Mouse (Mus musculus) limb, embryonic 14.5 days (tissue): Measurements from ENCODE around the gene Cd82. TPM values are rescaled to one million over a fixed set of nuclear protein-coding genes. Genes with fewer than 3 reads are reported as not detected.
A peak's percentile ranks its signal among the peaks of the same experiment; 100 is the strongest.

ENCODE experiments used
- ATAC-seq: fragments of 200-750 bp; cut with Nextera tagmentation; 2 replicates; pipeline ENCODE4 v1.8.0; 2017; ENCODE audit warnings: low read depth, moderate number of reproducible peaks, moderate TSS enrichment; ENCODE audit not compliant: low FRiP score
- DNase-seq: peaks from one replicate; pipeline ENCODE4 v3.0.0-alpha.2; 2015; ENCODE audit warnings: low spot score
- H3K27ac ChIP-seq: fragments of 300-500 bp; sonication (generic); replicated peaks from 2 replicates; pipeline ENCODE4 v1.5.1; 2014; ENCODE audit warnings: low read depth, mild to moderate bottlenecking, low read length, moderate library complexity, mixed read lengths
- H3K27me3 ChIP-seq: fragments of 300-500 bp; sonication (generic); 2 replicates; pipeline ENCODE4 v1.6.1; 2014; ENCODE audit warnings: low read length, mixed read lengths; ENCODE audit not compliant: control insufficient read depth, insufficient read depth
- H3K36me3 ChIP-seq: fragments of 300-500 bp; sonication (generic); 2 replicates; pipeline ENCODE4 v1.6.1; 2014; ENCODE audit warnings: mild to moderate bottlenecking, low read length, moderate library complexity, mixed read lengths; ENCODE audit not compliant: control insufficient read depth, insufficient read depth
- H3K4me1 ChIP-seq: fragments of 300-500 bp; sonication (generic); 2 replicates; pipeline ENCODE4 v1.6.1; 2014; ENCODE audit warnings: antibody characterized with exemption, low read length, mixed read lengths; ENCODE audit not compliant: control insufficient read depth, insufficient read depth
- H3K4me2 ChIP-seq: fragments of 300-500 bp; sonication (generic); replicated peaks from 2 replicates; pipeline ENCODE4 v1.6.1; 2014; ENCODE audit warnings: low read depth, mild to moderate bottlenecking, low read length, moderate library complexity; ENCODE audit not compliant: severe bottlenecking
- H3K4me3 ChIP-seq: fragments of 300-500 bp; sonication (generic); replicated peaks from 2 replicates; pipeline ENCODE4 v1.5.1; 2014; ENCODE audit warnings: low read length
- H3K9ac ChIP-seq: fragments of 300-500 bp; sonication (generic); 2 replicates; pipeline ENCODE4 v1.6.1; 2014; ENCODE audit warnings: mild to moderate bottlenecking, low read depth, low read length, moderate library complexity; ENCODE audit not compliant: severe bottlenecking
- H3K9me3 ChIP-seq: fragments of 300-500 bp; sonication (generic); 2 replicates; pipeline ENCODE4 v1.6.1; 2016; ENCODE audit warnings: low read length; ENCODE audit not compliant: control insufficient read depth
- POLR2A ChIP-seq: fragments of 200-500 bp; IDR thresholded peaks from 2 replicates; pipeline ENCODE4 v1.8.0; 2012; ENCODE audit warnings: inconsistent platforms, mild to moderate bottlenecking, moderate library complexity, borderline replicate concordance; ENCODE audit not compliant: insufficient read depth, insufficient read length; ENCODE audit errors: extremely low read depth
- whole genome bisulfite sequencing: fragments of 180-500 bp; shearing (Covaris S2); extraction: QIAGEN DNeasy Blood & Tissue Kit; methylation state at CpG from one replicate; pipeline ENCODE4 v1.1.7; 2014; 5-methylcytosine and 5-hydroxymethylcytosine counted together
- polyA plus RNA-seq, 2 experiments: library from polyadenylated mRNA; depleted of rRNA in 1 of 2; stranded (reverse) in 1 of 2; unstranded in 1 of 2; fragments of >200 nt; fragmentation: Nextera tagmentation in 1 of 2; extraction: Ambion mirVana in 1 of 2; gene quantifications; 2 replicates each; pipeline versions ENCODE4 v1.2.1 to v1.2.3; 2012 to 2014

The Cd82 gene
- polyA plus RNA-seq, 2 experiments: 32.9 to 56.6 TPM

- DNase-seq (no peak), ATAC-seq (no peak)
- no peak overlapping the region for H3K4me3 ChIP-seq
- no peak overlapping the region for H3K9ac ChIP-seq
- H3K4me1 ChIP-seq: no peaks in the 10 kb centered on the region
- H3K9me3 ChIP-seq: no peaks in the 10 kb centered on the region
- no peak overlapping the region for H3K4me2 ChIP-seq
- H3K27ac ChIP-seq: no peak overlapping the region
- 85% methylated on average over 9 of the region's 9 CpGs for WGBS
- no peak for TF ChIP-seq POLR2A
- no peaks in the 10 kb centered on the region for H3K27me3 ChIP-seq
- no peaks in the 10 kb centered on the region for H3K36me3 ChIP-seq
Measured at GRCm38 (mm10) chr2:93414163-93414562, 48.8 kb downstream of the Cd82 start.

DNA sequence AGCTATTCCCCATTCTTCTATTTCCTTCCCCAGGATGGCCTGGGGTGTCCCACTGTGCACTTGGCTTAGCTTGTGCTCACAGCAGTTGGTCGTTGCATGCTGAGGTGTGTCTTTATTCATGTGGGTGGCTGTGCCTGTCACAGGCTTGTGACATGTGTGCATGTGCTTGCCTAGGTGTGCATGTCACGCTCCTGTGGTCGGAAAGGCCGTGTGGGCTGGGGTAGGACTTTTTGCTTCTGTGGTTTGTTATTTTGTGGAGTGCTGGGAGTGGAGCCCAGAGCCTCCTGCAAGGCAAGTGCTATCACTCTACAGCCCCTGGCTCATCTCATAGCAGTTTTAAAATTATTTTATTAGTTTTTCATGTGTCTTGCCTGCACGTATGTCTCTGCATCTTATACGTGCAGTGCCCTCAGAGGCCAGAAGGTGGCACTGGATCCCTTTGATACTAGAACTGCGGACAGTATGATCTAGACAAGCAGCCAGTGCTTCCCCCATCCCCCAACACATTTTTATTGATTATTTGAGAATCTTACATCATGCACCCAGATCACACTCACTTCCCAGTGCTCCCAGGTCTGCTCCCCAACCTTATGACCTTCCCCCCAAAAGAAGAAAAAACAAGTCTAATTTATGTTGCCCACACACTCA, 49.4 kb downstream of the Cd82 start:
- Histone ChIP-seq H3K27me3 (no peaks in the 10 kb centered on the region), H3K9me3 (no peaks in the 10 kb centered on the region), H3K4me3 (no peak overlapping the region), H3K27ac (no peak overlapping the region), H3K4me1 (no peaks in the 10 kb centered on the region), H3K4me2 (no peak overlapping the region), H3K9ac (no peak overlapping the region), H3K36me3 (no peaks in the 10 kb centered on the region)
- DNase-seq (peak; percentile 63), ATAC-seq (peak; percentile 32; the same call in 1 of the 2 replicates)
- no peak for TF ChIP-seq POLR2A
- 49% methylated on average over 7 of the region's 7 CpGs for WGBS

- no peaks in the 10 kb centered on the region for H3K27me3 ChIP-seq
- H3K4me2 ChIP-seq: no peak overlapping the region
- H3K9ac ChIP-seq: no peak overlapping the region
- WGBS: 59% methylated on average over 4 of the region's 4 CpGs
- H3K4me3 ChIP-seq: no peak overlapping the region
- no peak for TF ChIP-seq POLR2A
- ATAC-seq: no peak
- H3K36me3 ChIP-seq: no peaks in the 10 kb centered on the region
- H3K27ac ChIP-seq: no peak overlapping the region
- no peaks in the 10 kb centered on the region for H3K4me1 ChIP-seq
- no peak for DNase-seq
- no peaks in the 10 kb centered on the region for H3K9me3 ChIP-seq
Measured at GRCm38 (mm10) chr2:93412101-93412500, 50.8 kb downstream of the Cd82 start.

- H3K4me3 ChIP-seq: no peak overlapping the region
- no peaks in the 10 kb centered on the region for H3K36me3 ChIP-seq
- H3K4me1 ChIP-seq: no peaks in the 10 kb centered on the region
- ATAC-seq: no peak
- no peaks in the 10 kb centered on the region for H3K9me3 ChIP-seq
- H3K27ac ChIP-seq: no peak overlapping the region
- 66% methylated on average over 12 of the region's 12 CpGs for WGBS
- no peaks in the 10 kb centered on the region for H3K27me3 ChIP-seq
- no peak for TF ChIP-seq POLR2A
- H3K4me2 ChIP-seq: no peak overlapping the region
- H3K9ac ChIP-seq: no peak overlapping the region
- no peak for DNase-seq
Measured at GRCm38 (mm10) chr2:93410899-93411570, 51.9 kb downstream of the Cd82 start.

DNA sequence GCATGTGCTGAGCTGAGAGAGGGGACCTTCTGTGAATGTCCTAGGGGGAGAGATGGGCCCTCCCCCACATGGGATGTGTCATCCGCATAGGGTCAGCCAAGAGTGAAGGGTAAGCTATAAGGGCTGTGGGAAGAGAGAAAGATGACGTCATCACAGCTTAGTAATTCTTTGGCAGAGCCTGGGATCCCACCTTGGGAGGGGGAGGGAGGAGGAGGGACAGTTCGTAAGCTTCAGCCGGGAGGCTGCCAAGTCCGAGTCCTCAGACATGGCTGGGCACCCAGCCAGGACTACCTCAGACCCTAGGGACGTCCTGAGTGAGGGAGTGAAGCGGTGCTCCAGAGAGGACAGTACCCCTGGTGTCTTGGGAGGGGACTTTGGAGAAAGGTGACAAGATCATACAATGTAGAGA, 57.9 kb downstream of the Cd82 start:
- Histone ChIP-seq H3K36me3 (no peaks in the 10 kb centered on the region), H3K4me1 (no peaks in the 10 kb centered on the region), H3K27ac (no peak overlapping the region), H3K4me2 (no peak overlapping the region), H3K9ac (no peak overlapping the region), H3K27me3 (no peaks in the 10 kb centered on the region), H3K4me3 (no peak overlapping the region), H3K9me3 (no peaks in the 10 kb centered on the region)
- TF ChIP-seq POLR2A: no peak
- ATAC-seq: 0 out of 2 replicates have a peak, but pooled peaks have one; percentile 25
- 54% methylated on average over 7 of the region's 7 CpGs for WGBS
- peak; percentile 79 for DNase-seq
